Mouse (Mus musculus) small intestine, adult 2 months (tissue): ENCODE measurements at regions not wholly inside any gene's neighbourhood (a gene's known extent, or its start where the extent isn't known, plus 50 kb on each side); places are given as distances from the start of the nearest gene placed in this dataset.

Experiments
- H3K27ac ChIP-seq: fragments of 200-500 bp; 2 replicates; pipeline ENCODE4 v1.5.1; 2012; ENCODE audit warnings: low read depth, low read length, control low read depth, inconsistent platforms; ENCODE audit not compliant: insufficient read depth
- H3K27me3 ChIP-seq: fragments of 200-500 bp; 2 replicates; pipeline ENCODE4 v1.6.1; 2012; ENCODE audit warnings: mild to moderate bottlenecking, moderate library complexity, low read length, inconsistent platforms; ENCODE audit not compliant: control insufficient read depth, insufficient read depth
- H3K36me3 ChIP-seq: fragments of 200-500 bp; 2 replicates; pipeline ENCODE4 v1.6.1; 2012; ENCODE audit warnings: mild to moderate bottlenecking, low read length, control low read depth, inconsistent platforms; ENCODE audit not compliant: control insufficient read depth, insufficient read depth
- H3K4me1 ChIP-seq: fragments of 200-500 bp; 2 replicates; pipeline ENCODE4 v1.6.1; 2012; ENCODE audit warnings: low read length, inconsistent platforms, mixed read lengths; ENCODE audit not compliant: control insufficient read depth, insufficient read depth, insufficient read length
- H3K4me3 ChIP-seq: fragments of 200-500 bp; 2 replicates; pipeline ENCODE4 v1.5.1; 2012; ENCODE audit warnings: low read depth, mild to moderate bottlenecking, control low read depth, inconsistent platforms, low read length, moderate library complexity
- CTCF ChIP-seq: fragments of 200-500 bp; IDR thresholded peaks from 2 replicates; pipeline ENCODE4 v1.5.1; 2012; ENCODE audit warnings: low read depth, mild to moderate bottlenecking, control low read depth, inconsistent platforms, low read length, moderate library complexity, mixed read lengths; ENCODE audit not compliant: insufficient replicate concordance, insufficient read length; ENCODE audit errors: extremely low read depth
- POLR2A ChIP-seq: fragments of 200-500 bp; IDR thresholded peaks from 2 replicates; pipeline ENCODE4 v1.6.1; 2012; ENCODE audit warnings: low read depth, mild to moderate bottlenecking, control low read depth, inconsistent platforms, low read length, moderate library complexity
- WGBS: fragments of 180-500 bp; shearing (Covaris S2); methylation state at CpG from one replicate; pipeline ENCODE4 v1.1.7; 2018; 5-methylcytosine and 5-hydroxymethylcytosine counted together

DNA sequence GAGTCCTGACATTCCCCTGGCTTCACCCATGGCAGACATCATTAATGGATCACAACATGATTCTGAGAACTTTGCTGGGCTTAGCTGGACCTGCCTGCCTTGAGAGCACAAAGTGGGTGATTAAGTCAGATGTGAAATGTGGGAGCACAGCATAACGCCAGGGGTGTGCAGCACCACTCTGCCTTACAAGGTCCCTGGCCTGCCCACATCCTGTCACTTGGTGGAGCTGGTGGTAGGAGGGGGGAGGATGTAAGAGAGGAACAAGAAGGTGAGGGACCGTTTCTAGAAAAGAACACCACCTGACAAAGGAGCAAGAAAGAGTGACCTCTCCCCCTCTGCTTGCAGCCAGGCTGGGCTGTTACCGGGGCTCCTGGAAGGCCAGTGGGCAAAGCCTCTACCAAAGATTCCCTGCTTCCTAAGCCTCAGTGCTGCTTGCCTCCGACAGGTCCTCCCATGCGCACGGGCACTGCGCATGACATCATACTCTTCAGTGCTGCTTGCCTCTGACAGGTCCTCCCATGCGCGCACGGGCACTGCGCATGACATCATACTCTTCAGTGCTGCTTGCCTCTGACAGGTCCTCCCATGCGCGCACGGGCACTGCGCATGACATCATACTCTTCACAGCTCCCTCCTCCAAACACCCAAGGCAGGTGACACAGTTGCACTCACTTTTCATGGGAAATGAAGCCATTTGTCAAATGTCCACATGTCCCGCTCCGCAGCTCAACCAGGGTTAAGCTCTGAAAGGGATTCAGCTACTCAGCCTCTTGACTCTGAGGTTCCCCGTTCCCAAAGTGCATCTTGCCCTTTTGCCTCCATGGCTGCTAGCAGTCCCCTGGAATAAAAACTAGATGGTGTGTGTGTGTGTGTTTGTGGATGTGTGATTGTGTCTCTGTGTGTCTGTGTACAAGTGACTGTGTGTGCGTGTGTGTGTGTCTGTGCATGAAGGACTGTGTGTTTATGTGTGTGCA is 125.7 kb downstream of the 3100002H09Rik start:
- Histone ChIP-seq H3K27me3 (no peaks in the 10 kb centered on the region), H3K4me1 (no peaks in the 10 kb centered on the region), H3K36me3 (no peaks in the 10 kb centered on the region), H3K27ac (no peak overlapping the region), H3K4me3 (no peak overlapping the region)
- TF ChIP-seq POLR2A, result no peak
- TF ChIP-seq CTCF, result no peak
- WGBS, result 36% methylated on average over 19 of the region's 19 CpGs

GRCm38 (mm10) chr4:124477870-124478301 is 132.7 kb downstream of the 3100002H09Rik start:
- H3K4me1 ChIP-seq, result peaks cover 2% of the 10 kb centered on the region; the same call in 1 of the 2 replicates
- no peaks in the 10 kb centered on the region for H3K36me3 ChIP-seq
- H3K27me3 ChIP-seq, result 0 out of 2 replicates have a peak, but pooled peaks cover 6% of the 10 kb centered on the region
- no peak overlapping the region for H3K27ac ChIP-seq
- H3K4me3 ChIP-seq, result no peak overlapping the region
- TF ChIP-seq POLR2A, result no peak
- TF ChIP-seq CTCF, result no peak
- WGBS, result 4% methylated on average over 20 of the region's 22 CpGs

DNA sequence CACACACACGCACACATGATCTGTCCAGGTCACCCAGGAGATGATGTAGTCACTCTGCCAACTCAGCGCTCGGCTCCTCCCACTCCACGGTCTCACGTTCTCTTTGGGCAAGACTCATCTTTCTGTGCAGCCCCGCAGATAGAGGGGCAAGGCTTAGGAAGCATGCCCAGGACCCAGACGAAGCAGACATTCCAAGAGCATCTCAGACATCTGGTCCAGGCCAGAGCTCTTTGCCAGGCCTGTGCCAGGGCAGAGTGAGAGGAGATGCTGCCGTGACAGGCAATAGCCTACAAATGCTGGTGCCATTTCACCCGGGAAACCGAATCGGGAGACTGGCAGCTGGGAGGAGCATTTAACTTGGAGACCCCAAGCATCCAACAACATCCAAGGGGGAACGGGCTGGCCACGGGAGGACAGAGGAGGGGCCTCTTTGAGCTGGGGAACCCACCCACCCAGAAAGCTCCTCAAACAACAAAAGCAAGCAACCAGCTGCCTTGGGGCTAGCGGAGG is 133.2 kb downstream of the 3100002H09Rik start:
- Histone ChIP-seq H3K36me3 (no peaks in the 10 kb centered on the region), H3K4me1 (peaks cover 2% of the 10 kb centered on the region; the same call in 1 of the 2 replicates), H3K27me3 (0 out of 2 replicates have a peak, but pooled peaks cover 6% of the 10 kb centered on the region), H3K27ac (no peak overlapping the region), H3K4me3 (no peak overlapping the region)
- 27% methylated on average over 14 of the region's 14 CpGs for WGBS
- TF ChIP-seq POLR2A (no peak), CTCF (no peak)

DNA sequence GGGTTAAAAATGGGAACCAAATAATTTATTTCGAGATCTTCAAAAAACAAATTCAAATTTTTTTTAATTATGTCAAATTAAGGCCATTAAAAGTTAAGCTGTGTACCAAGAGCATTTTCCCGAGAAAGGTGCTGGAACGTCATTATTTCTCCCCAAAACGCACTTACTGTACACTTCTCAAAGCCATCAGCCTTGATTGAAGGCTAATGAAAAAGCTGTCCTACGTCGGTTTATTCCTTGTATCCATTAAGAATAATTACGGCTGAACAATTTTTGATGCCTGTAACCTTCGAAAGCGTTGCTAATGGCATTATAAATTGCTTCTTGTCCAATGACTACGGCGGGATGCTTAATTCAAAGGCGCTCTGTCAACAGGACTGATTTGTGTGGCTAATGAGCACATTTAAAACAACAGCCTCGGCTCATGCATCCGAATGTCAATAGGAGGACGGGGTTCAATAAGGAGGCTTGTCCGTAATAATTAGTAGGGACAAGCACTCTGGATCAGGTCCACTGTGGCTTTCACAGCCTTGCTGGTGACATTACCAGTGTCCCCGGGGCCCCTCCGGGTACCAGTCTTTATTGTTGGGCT is 145.3 kb downstream of the 3100002H09Rik start:
- Histone ChIP-seq H3K27me3 (no peaks in the 10 kb centered on the region), H3K4me3 (no peak overlapping the region), H3K4me1 (no peaks in the 10 kb centered on the region), H3K36me3 (no peaks in the 10 kb centered on the region), H3K27ac (no peak overlapping the region)
- TF ChIP-seq CTCF, result no peak
- no peak for TF ChIP-seq POLR2A
- WGBS, result 82% methylated on average over 18 of the region's 18 CpGs

DNA sequence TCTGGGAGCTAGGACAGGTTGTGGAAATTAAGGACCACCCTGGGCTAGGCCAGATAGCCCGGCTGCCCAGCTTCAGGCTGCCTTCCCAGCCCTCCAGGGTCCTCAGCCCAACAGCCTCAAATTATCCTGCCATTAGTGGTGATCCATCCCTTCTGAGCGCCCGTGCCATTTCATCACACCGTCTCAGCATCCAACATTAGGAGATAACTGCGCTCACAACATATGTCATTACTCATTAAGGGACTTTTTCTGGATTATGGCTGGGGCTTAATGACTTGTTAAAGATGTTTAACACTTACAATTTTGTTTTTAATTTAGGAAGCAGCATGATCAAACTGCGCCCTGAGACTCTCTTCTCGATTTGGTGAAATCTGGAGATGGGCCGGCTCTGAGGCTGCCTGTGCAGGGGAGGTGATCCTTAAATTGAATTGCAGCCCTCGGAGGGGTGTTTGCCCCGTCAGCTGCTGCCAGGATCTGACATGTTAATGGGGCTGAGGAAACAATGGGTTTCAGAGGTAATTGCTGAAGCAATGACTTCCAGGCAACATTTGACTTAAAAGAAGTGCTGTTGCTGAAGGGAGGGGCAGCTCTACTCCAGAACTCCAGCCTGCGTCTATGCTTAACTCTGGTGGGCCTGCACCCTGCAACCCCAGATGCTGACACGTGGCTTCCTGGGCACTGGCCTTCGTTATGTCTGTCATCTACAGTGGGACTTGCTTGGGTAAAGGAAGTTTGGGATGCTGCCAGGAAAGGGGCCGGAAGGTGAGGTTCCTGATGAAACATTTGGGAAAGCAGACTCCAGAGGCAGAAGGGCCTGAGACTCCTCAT is 154.9 kb downstream of the 3100002H09Rik start:
- H3K36me3 ChIP-seq, result no peaks in the 10 kb centered on the region
- no peak overlapping the region for H3K4me3 ChIP-seq
- H3K27ac ChIP-seq, result no peak overlapping the region
- TF ChIP-seq CTCF (no peak), POLR2A (no peak)
- 49% methylated on average over 14 of the region's 14 CpGs for whole genome bisulfite sequencing
- no peaks in the 10 kb centered on the region for H3K4me1 ChIP-seq
- no peaks in the 10 kb centered on the region for H3K27me3 ChIP-seq

DNA sequence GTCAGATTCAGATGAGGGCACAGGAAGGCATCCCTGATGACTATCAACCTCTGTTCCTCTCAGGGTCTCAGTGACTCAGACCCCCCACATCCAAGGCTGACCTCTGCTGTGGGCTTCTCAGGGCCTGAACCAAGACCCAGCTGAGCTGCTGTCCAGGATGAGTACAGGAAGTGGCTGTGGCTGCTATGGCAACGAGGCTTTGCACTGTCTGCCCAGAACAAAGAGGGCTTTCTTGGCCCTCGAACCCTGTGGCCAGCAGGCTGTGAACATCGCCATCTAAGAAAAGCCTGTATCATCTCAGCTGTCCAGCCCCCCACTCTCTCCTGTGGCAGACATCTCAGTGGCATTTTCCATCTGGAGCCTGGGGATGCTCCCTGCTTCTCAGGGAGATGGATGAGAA is 159.5 kb downstream of the 3100002H09Rik start:
- TF ChIP-seq POLR2A (no peak), CTCF (no peak)
- no peaks in the 10 kb centered on the region for H3K4me1 ChIP-seq
- no peaks in the 10 kb centered on the region for H3K27me3 ChIP-seq
- 44% methylated on average over 3 of the region's 3 CpGs for WGBS
- H3K27ac ChIP-seq, result no peak overlapping the region
- H3K36me3 ChIP-seq, result no peaks in the 10 kb centered on the region
- H3K4me3 ChIP-seq, result no peak overlapping the region

DNA sequence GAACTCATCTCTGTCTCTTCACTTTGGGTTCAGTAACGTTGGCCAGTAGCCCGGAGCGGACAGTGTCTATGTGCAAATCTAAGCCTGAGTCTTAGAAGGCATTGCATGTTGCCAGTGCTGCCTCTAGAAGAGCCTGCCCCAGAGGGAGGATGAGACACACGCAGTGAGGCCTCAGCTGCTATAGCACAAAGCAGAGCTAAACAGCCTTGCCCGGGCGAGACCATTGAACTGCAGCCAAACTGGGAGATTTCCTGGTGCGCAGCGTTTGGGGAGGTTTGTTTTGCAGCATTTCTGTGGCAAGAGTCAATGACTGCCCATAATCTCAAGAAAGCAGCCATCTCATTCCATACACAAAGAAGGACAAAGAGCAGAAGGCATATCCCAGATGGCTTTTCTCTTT is 164.0 kb downstream of the 3100002H09Rik start:
- 68% methylated on average over 8 of the region's 8 CpGs for WGBS
- TF ChIP-seq CTCF (no peak), POLR2A (no peak)
- Histone ChIP-seq H3K36me3 (no peaks in the 10 kb centered on the region), H3K4me3 (no peak overlapping the region), H3K27ac (no peak overlapping the region), H3K4me1 (no peaks in the 10 kb centered on the region), H3K27me3 (0 out of 2 replicates have a peak, but pooled peaks cover 5% of the 10 kb centered on the region)
